Mouse (Mus musculus): ENCODE data around the gene Mt3.

DNA sequence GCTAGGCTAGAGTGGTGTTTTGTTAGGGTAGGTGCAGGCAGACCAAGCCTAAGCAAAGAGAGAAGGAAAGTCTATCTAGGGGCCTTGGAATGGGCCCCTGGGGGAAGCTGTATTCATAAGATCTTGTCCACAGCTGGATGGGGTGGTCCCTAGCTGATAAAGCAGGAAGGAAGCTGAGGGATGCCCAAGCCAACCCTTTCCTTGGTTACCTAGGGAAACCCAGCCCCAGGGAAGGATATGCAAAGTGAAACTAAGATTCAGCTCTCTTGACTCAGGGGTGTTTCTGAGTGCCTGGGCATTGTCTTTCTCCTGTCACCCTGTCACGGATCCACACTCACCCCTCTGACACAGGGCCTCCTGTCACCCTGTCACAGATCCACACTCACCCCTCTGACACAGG lies 39.0 kb upstream of the Mt3 start:
- no peak for TF ChIP-seq POLR2AphosphoS5 (IDR thresholded peaks at IDR 0.05; ENCODE audit: borderline replicate concordance, low read depth, low read length)
- TF ChIP-seq MEF2A (IDR thresholded peaks at IDR 0.05; ENCODE audit: extremely low read depth, insufficient replicate concordance, low read depth, low read length, poor library complexity, severe bottlenecking), result no peak
- TF ChIP-seq CTCF (IDR thresholded peaks at IDR 0.05 in 2 of 3, conservative IDR thresholded peaks at IDR 0.05 in 1 of 3; ENCODE audit: control insufficient read depth in 1 of 3, insufficient read depth in 1 of 3, low read depth in 2 of 3, low read length in 3 of 3, poor library complexity in 1 of 3, severe bottlenecking in 1 of 3), result no peak
- no peak for TF ChIP-seq POLR2A (IDR thresholded peaks at IDR 0.05; ENCODE audit: control insufficient read depth in 1 of 2, insufficient read depth in 1 of 2, low read depth in 1 of 2, low read length in 2 of 2, poor library complexity in 1 of 2)
- no peak for TF ChIP-seq MAX (IDR thresholded peaks at IDR 0.05; ENCODE audit: low read length)
- TF ChIP-seq KAT2A (conservative IDR thresholded peaks at IDR 0.05; ENCODE audit: low read depth, low read length), result no peak
- TF ChIP-seq EP300 (IDR thresholded peaks at IDR 0.05; ENCODE audit: low read depth in 1 of 2, low read length in 2 of 2), result no peak
- no peak for TF ChIP-seq TAL1 (IDR thresholded peaks at IDR 0.05; ENCODE audit: low read length)
- TF ChIP-seq MYC (IDR thresholded peaks at IDR 0.05; ENCODE audit: low read depth, low read length), result no peak
- TF ChIP-seq ETS1 (IDR thresholded peaks at IDR 0.05; ENCODE audit: low read depth, low read length), result no peak
